Mouse (Mus musculus): Measurements from ENCODE around the gene Ptprcap. TPM values are rescaled to one million over a fixed set of nuclear protein-coding genes. Genes with fewer than 3 reads are reported as not detected.
A peak's percentile ranks its signal among the peaks of the same experiment; 100 is the strongest.

The Ptprcap gene
- polyA plus RNA-seq, 1 experiment from 2014 or later: 0.83 TPM

- peaks cover 44% of the 10 kb centered on the region for H3K4me1 ChIP-seq (replicated peaks)
- no peak for ATAC-seq (ENCODE audit: low FRiP score, low read depth)
- H3K4me3 ChIP-seq: no peak overlapping the region
- no peaks in the 10 kb centered on the region for H3K9me3 ChIP-seq
- H3K9ac ChIP-seq: no peak overlapping the region
- no peaks in the 10 kb centered on the region for H3K27me3 ChIP-seq
- WGBS: 72% methylated on average over 12 of the region's 12 CpGs
- peaks cover 30% of the 10 kb centered on the region for H3K36me3 ChIP-seq
- no peak overlapping the region for H3K4me2 ChIP-seq
- H3K27ac ChIP-seq (replicated peaks): peak overlapping the region; percentile 37; the same call in 1 of the 2 replicates
These were observed 41.6 kb downstream of the Ptprcap start for GRCm38 (mm10) chr19:4194776-4195650.

- Histone ChIP-seq H3K9ac (no peak overlapping the region), H3K9me3 (no peaks in the 10 kb centered on the region), H3K4me3 (no peak overlapping the region), H3K27ac (replicated peaks) (no peak overlapping the region), H3K4me2 (no peak overlapping the region), H3K4me1 (replicated peaks) (peaks cover 54% of the 10 kb centered on the region), H3K36me3 (peaks cover 30% of the 10 kb centered on the region), H3K27me3 (no peaks in the 10 kb centered on the region)
- ATAC-seq (ENCODE audit: low FRiP score, low read depth): no peak
- WGBS: 59% methylated on average over 2 of the region's 2 CpGs
These were observed 42.6 kb downstream of the Ptprcap start for GRCm38 (mm10) chr19:4196048-4196447.

GRCm38 (mm10) chr19:4196548-4196947 is 43.1 kb downstream of the Ptprcap start:
- H3K9ac ChIP-seq: no peak overlapping the region
- no peak overlapping the region for H3K27ac ChIP-seq (replicated peaks)
- no peak for ATAC-seq (ENCODE audit: low FRiP score, low read depth)
- H3K9me3 ChIP-seq: no peaks in the 10 kb centered on the region
- peaks cover 30% of the 10 kb centered on the region for H3K36me3 ChIP-seq
- no peak overlapping the region for H3K4me3 ChIP-seq
- WGBS: 66% methylated on average over 5 of the region's 5 CpGs
- peaks cover 53% of the 10 kb centered on the region for H3K4me1 ChIP-seq (replicated peaks)
- no peaks in the 10 kb centered on the region for H3K27me3 ChIP-seq
- no peak overlapping the region for H3K4me2 ChIP-seq

- Histone ChIP-seq H3K4me3 (no peak overlapping the region), H3K4me1 (replicated peaks) (peaks cover 56% of the 10 kb centered on the region), H3K27me3 (no peaks in the 10 kb centered on the region), H3K9me3 (no peaks in the 10 kb centered on the region), H3K9ac (no peak overlapping the region), H3K36me3 (peaks cover 30% of the 10 kb centered on the region), H3K27ac (replicated peaks) (no peak overlapping the region), H3K4me2 (no peak overlapping the region)
- ATAC-seq (ENCODE audit: low FRiP score, low read depth): no peak
- WGBS: 77% methylated on average over 3 of the region's 3 CpGs
These were observed 43.8 kb downstream of the Ptprcap start for GRCm38 (mm10) chr19:4197180-4197579.

GRCm38 (mm10) chr19:4201291-4201909 is 48.0 kb downstream of the Ptprcap start, which contains the start of gene Rad9a:
Rad9a (minus strand) TSS chr19:4201662.
- under 1% methylated on average over 34 of the region's 34 CpGs for WGBS
- peak within 1 kb of the TSS; percentile 55 for H3K27ac ChIP-seq (replicated peaks)
- peak; percentile 85 for ATAC-seq (ENCODE audit: low FRiP score, low read depth)

GRCm38 (mm10) chr19:4202149-4202548 is 48.7 kb downstream of the Ptprcap start:
- 31% methylated on average over 7 of the region's 7 CpGs for WGBS
- peak overlapping the region; percentile 70 for H3K9ac ChIP-seq
- ATAC-seq (ENCODE audit: low FRiP score, low read depth): no peak; the same call in 1 of the 2 replicates
- peak overlapping the region; percentile 55 for H3K27ac ChIP-seq (replicated peaks)
- peaks cover 27% of the 10 kb centered on the region for H3K4me1 ChIP-seq (replicated peaks)
- peak overlapping the region; percentile 94 for H3K4me2 ChIP-seq
- no peaks in the 10 kb centered on the region for H3K9me3 ChIP-seq
- H3K36me3 ChIP-seq: peaks cover 2% of the 10 kb centered on the region; the same call in 1 of the 2 replicates
- H3K27me3 ChIP-seq: no peaks in the 10 kb centered on the region
- peak overlapping the region; percentile 62 for H3K4me3 ChIP-seq

More at GRCm38 (mm10) chr19:4201291-4201909, 48.0 kb downstream of the Ptprcap start, which contains the start of gene Rad9a:
- Histone ChIP-seq H3K4me2 (peak within 1 kb of the TSS; percentile 94), H3K9ac (peak within 1 kb of the TSS; percentile 70), H3K36me3 (peaks cover 6% of the 10 kb centered on the region), H3K9me3 (no peaks in the 10 kb centered on the region), H3K4me3 (peak within 1 kb of the TSS; percentile 62), H3K27me3 (no peaks in the 10 kb centered on the region), H3K4me1 (replicated peaks) (peaks cover 32% of the 10 kb centered on the region)

GRCm38 (mm10) chr19:4203148-4203547 is 49.7 kb downstream of the Ptprcap start:
- Histone ChIP-seq H3K27me3 (no peaks in the 10 kb centered on the region), H3K9me3 (no peaks in the 10 kb centered on the region), H3K4me3 (no peak overlapping the region), H3K9ac (no peak overlapping the region), H3K4me1 (replicated peaks) (peaks cover 27% of the 10 kb centered on the region), H3K27ac (replicated peaks) (no peak overlapping the region), H3K36me3 (no peaks in the 10 kb centered on the region), H3K4me2 (no peak overlapping the region)
- ATAC-seq (ENCODE audit: low FRiP score, low read depth): no peak
- 64% methylated on average over 3 of the region's 3 CpGs for WGBS

- 63% methylated on average over 13 of the region's 13 CpGs for WGBS
- Histone ChIP-seq H3K27ac (replicated peaks) (no peak overlapping the region), H3K4me1 (replicated peaks) (peaks cover 27% of the 10 kb centered on the region), H3K9ac (no peak overlapping the region), H3K4me2 (no peak overlapping the region), H3K36me3 (no peaks in the 10 kb centered on the region), H3K4me3 (no peak overlapping the region), H3K9me3 (no peaks in the 10 kb centered on the region), H3K27me3 (no peaks in the 10 kb centered on the region)
- no peak for ATAC-seq (ENCODE audit: low FRiP score, low read depth)
These were observed 50.4 kb downstream of the Ptprcap start for GRCm38 (mm10) chr19:4203604-4204326.

GRCm38 (mm10) chr19:4204889-4205288 is 51.5 kb downstream of the Ptprcap start:
- no peaks in the 10 kb centered on the region for H3K9me3 ChIP-seq
- H3K4me2 ChIP-seq: no peak overlapping the region
- 62% methylated on average over 4 of the region's 4 CpGs for WGBS

More at GRCm38 (mm10) chr19:4204889-4205288, 51.5 kb downstream of the Ptprcap start:
- Histone ChIP-seq H3K27me3 (no peaks in the 10 kb centered on the region), H3K9ac (no peak overlapping the region), H3K4me1 (replicated peaks) (peaks cover 26% of the 10 kb centered on the region), H3K27ac (replicated peaks) (no peak overlapping the region), H3K36me3 (no peaks in the 10 kb centered on the region), H3K4me3 (no peak overlapping the region)
- no peak for ATAC-seq (ENCODE audit: low FRiP score, low read depth)

Measured in hindbrain, embryonic 15.5 days (tissue).